Mouse (Mus musculus) mouse trophoblast stem cell (cell line): ENCODE results near the gene Zer1.
"Not testable (repeated sequence)": the region's sequence is repeated elsewhere in the genome, so short reads cannot be mapped to it uniquely, and the experiment has no call there.

Source experiments
- in situ Hi-C, 2 experiments: fragments of 300-500 bp; cut with MseI, MboI; formaldehyde crosslinking; loops; 2 replicates in 1 of 2; 3 replicates in 1 of 2; pipeline ENCODE4 v1.15.1; 2025

Zer1 gene

DNA sequence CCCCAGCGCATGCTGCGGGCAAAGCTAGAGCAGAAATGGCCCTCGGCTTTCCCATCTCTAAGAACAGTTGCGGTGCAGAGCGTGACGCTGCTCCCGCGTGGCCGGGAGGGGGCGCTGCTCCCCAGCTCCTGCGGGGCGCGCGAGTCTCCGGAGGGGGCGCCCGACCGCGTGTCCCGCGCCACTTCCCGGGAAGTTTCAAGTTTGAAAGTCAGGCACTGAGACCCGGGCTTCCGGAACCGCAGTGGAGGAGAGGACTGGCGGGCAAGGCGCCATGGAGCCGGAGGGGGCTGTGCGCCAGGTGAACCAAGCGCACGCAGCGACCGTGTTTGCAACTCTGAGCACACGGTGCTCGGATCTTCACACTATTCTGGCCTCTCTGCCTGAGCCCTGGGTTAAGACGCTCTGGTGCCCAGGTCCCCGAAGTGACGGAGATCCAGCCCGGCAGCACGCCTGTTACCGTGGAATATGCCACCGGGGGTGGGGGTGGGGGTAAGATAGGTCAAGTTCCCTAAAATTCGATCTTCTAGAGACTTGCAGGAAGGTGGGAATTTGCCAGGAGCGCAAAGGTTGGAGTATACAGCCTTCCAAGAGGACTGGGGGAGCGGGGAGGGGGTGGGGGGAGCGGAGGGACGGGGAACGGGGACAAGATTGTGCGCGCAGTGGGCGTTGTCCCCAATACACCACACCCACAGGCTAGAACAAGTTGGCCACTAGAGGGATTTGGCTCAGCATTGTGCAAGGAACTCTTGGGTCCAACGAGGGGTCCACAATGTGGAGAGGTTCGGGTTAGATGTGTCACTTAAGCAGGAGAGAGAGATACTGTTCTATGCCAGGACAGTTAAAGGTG lies 46.7 kb downstream of the Zer1 start, which contains the start of gene Pkn3:
TSS of gene Pkn3 (plus strand) at position 183 of the 847 bp plus-strand sequence.
- in situ Hi-C loops: no loop called here

DNA sequence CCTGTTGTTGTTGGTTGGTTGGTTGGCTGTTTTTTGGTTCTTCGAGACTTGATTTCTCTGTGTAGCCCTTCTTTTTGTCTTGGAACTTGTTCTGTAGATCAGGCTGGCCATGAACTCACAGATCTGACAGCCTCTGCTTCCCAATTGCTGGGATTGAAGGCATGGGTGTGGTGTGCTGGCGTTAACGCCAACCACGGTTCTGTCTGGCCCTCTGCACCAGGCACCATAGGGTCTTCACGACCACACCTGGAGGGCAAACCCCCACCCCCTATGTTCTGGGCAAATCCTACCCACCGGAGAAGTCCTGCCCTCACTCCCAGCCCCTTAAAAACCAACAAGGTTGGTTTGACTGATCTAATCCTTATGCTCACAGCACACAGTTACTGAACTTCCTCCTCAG lies 47.4 kb downstream of the Zer1 start:
- in situ Hi-C loops: no loop called here

GRCm38 (mm10) chr2:30076439-30076838 lies 47.9 kb downstream of the Zer1 start:
- in situ Hi-C loops: no loop called here

GRCm38 (mm10) chr2:30075625-30076024 lies 48.8 kb downstream of the Zer1 start:
- in situ Hi-C loops: no loop called here

DNA sequence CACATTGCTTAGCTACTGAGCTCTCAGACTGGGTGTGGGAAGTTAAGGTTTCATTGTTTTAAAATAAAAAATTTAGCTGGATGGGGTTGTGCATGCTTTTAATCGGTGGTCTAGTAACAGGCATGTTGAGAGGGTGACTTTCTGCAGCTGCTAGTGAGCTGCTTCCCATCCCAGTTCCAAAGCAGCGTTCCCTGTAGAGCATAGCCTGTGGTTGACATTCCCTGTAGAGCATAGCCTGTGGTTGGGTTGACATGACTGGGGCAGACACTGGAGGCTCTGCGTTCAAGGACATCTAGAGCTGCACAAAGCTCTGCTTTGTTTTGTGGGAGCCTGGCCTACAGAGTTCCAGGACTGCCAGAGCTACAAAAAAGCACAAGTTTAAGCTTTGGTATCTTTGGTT lies 51.1 kb downstream of the Zer1 start:
- in situ Hi-C loops: no loop called here

DNA sequence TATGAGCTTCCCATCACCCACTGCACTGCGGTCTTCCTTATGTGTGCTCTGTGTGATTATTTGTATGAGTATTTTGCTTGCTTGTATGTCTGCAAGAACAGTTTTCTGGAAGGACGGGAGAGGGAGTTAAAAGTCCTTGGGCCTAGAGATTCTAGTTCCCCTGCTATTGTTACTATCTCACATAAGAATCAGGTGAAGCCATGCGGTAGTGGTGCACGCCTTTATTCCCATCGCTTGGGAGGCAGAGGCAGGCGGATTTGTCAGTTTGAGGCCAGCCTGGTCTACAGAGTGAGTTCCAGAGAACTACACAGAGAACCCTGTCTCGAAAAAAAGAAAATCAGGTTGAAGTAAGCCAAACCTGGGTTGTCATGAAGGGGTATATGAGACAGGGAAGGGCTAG lies 51.5 kb downstream of the Zer1 start:
- in situ Hi-C loops: no loop called here

GRCm38 (mm10) chr2:30067962-30068361 lies 56.4 kb downstream of the Zer1 start:
- in situ Hi-C loops: no loop called here

DNA sequence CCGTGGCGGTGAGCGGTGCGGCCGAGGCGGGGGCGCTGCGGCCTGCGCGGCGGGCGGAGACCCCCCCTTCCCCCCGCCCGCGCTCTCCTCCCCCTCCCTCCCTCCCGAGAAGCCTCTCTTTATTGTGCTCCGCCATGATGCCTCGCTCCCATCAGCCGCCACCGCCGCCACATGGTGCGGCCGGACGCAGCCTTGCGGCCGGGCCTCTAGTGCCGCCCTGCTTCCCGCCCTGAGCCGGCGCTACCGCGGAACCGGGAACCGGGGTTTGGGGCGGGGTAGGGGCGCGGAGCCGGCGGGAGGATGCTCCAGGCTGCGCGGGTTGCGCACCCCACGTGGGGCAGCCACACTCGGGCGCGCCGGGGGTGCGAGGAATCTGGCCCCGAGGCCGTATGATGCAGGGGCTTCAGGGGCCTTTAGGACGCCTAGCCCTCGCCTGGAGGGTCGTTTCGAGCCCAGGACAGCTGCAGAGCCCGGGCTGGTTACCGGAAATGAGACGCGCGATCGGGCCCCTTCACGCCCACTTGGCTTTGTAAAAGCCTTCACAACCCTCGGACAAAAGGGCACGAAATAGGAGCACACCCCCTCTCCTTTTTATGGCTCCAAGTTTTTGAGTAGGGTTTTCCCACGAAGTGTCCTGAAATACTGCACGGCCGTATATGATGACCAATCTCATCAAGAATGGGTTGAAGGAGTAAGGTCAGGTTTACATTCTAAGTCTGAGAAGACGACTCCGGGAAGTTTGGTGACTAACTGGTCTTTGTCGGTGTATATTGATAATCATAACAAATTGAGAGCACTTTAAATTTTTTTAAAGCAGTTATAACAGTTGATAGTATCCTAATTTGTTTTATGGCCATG lies 57.1 kb downstream of the Zer1 start:
- in situ Hi-C loops: no loop called here

- in situ Hi-C loops: no loop called here
These were observed 58.1 kb downstream of the Zer1 start for GRCm38 (mm10) chr2:30066046-30066901.

DNA sequence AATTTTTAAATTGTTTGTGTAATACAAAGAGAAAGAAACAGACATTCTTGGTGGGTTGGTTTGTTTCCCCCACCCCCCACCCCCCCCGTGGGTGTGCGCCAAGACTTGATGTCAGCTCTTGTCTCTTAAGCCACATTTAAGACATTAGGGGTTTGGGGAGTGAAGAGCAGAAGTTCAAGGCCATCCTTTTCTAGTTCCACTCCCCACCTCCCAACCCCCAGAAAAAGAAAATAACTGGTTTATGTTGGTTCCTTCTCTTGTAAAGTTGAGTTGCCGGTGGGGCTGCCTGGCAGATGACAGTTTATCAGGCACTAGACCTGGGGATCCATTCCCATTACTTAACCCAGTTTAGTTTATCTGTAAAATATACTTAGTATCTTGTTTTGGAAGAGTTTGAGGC lies 60.1 kb downstream of the Zer1 start:
- in situ Hi-C loops: no loop called here

GRCm38 (mm10) chr2:30063791-30064190 lies 60.6 kb downstream of the Zer1 start:
- in situ Hi-C loops: no loop called here

DNA sequence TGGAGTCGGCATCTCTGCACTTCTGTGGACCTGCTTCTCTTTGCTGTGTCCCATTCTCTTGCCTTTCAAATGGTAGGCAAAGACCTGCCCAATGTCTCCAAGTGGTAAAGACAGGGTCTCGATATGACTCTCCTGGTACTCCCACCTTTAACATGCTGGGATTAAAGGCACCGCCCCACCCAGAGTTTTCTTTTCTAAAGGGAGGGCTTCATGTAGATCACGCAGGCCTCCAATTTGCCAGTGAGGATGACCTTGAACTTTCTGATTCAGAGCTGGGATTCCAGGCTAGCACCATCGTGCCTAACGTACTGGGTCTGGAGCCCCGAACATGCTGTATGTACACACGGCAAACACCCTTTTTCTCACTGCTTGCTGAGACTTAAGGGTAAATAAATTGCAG lies 61.1 kb downstream of the Zer1 start:
- in situ Hi-C loops: no loop called here

DNA sequence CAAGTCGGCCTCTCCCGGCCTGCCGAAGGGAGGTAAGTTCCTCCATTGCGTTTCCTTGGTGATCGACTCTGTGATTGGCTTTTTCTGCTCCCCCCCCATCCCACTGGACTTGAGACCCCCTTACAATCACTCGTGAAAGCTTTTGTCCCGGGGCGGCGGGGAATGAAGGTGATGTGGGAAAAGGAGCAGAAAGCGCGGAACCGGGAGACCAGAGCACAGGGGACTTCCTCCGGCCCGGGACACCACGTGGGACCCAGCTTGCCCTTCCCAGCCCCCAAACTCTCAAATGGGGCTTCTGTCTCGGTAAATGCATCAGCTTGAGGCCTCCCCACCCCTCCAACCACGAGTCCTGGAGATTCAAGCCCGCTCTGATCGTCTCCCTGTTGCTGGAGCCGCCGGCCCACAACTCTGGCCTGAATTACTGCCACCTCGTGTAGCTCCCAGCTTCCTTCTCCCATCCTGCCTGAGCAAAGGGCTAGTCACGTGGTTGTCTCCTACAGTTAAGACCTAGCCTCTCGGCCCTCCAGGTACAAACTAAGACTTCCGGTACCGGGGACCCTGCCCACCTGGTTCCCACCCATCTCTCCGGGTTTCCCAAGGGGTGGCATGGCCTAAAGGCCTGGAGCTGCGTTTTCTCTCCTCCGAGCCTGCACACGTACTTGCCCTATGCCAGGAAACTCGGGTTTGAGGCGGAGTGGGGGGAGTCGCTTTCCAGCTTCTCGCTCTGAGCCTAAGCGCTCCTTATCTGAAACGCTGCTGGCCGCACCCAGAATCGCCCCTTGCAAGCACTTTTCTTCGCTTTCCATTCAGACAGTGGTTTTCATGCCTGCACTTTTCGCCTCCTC lies 61.9 kb downstream of the Zer1 start:
- in situ Hi-C loops: no loop called here

DNA sequence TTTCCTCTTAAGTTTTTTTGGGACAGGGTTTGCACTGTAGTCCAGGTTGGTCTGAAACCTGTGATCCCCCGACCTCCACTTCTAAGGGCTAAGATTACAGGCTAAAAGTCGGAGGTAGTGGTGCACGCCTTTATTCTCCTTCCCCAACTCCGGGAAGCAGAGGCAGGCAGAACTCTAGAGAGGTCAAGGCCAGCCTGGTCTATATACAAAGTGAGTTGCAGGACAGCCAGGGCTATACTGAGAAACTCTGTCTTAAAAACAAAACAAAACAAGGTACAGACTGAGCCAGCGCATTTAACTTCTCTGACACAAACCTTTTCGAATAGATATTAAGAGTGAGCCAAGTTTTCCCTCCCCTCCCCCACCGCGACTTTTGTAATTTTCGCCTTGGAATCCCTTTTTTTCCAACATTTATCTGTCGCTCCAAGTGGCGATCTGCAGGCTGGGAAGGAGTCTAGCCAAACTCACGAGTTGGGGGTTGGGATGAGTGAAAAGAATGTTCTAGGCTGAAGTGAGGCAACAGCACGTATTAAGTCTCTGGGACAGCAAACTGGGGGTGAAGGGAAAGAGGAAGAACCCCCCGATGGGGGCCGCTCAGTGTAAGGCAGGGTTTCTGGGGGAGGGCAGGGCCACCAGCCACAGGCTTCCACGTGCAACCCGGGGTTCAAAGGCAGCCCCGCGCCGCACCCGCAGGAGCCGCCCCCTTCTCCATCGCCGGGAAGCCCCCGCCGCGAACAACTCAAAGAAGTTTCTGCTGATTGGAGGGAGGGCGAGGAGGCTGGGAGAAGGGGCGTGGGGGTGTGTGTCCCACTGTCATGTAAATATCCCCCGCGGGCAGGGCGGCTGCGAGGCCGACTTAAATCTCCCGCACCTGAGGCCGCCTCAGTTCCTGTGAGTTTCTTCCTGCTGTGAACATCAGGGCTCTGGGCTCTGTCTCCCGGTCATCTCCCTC lies 62.9 kb downstream of the Zer1 start:
- in situ Hi-C loops: no loop called here

DNA sequence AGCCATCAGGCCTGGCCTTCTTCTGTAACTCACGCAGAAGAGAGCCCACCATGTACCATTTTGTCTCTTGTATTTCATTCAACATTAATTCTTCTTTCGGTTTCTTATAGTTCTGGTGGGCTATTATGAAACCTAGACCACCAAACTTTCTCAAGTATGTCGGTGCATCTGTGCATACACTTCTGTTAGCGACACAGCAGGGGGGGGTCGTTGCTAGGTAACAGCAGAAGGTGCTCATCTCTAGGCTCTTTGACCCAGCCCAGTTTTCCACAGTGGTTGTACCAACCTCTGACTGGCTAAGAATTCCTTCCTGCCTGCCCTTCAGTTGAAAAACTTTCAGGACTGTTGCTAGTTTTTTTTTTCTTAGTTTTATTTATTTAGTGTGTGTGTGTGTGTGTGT lies 66.0 kb downstream of the Zer1 start:
- in situ Hi-C loops: no loop called here

- in situ Hi-C loops: no loop called here
These were observed 67.0 kb downstream of the Zer1 start, which contains the start of gene Set for GRCm38 (mm10) chr2:30057223-30057904. TSS of gene Set (plus strand) at chr2:30057378.

GRCm38 (mm10) chr2:30056736-30057135 lies 67.6 kb downstream of the Zer1 start:
- in situ Hi-C loops: no loop called here

- in situ Hi-C loops: not testable (repeated sequence)
These were observed 69.1 kb downstream of the Zer1 start for GRCm38 (mm10) chr2:30055310-30055709.
